Mouse (Mus musculus) E14TG2a.4 (cell line): ENCODE data around the gene Ackr4.

Source experiments
- CTCF ChIP-seq: conservative IDR thresholded peaks from 2 replicates; pipeline ENCODE4 v1.5.1; 2014; ENCODE audit warnings: low read length
- NANOG ChIP-seq: IDR thresholded peaks from 2 replicates; pipeline ENCODE4 v1.6.1; 2014; ENCODE audit warnings: borderline replicate concordance, low read length, mixed read lengths

DNA sequence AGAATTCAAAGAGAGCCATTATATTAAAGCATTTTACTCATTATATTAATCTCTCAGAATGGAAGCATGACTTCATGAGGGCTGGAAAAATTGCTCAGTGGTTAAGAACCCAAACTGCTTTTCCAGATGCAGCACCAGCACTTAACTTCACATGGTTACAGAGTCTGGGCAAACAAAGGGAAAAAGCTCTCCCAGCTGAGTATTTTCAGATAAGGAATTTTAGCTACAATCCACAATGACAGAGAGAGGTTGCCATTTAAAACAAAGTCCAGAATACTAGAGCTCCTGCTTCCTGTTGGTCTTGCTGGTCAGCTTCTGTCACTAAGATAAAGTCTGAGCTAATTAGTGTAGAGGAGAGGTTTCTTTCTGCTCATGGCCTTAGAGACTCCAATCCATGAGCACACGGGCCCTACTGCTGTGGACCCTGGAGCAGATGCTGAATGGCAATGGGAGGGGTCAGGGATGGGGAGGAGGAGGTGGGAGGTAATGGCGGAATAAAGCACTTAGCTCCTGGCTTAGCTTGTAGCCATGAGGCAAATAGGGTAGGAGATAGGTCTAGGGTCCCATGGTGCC, 18.1 kb downstream of the Ackr4 start:
- TF ChIP-seq CTCF: no peak
- TF ChIP-seq NANOG: no peak
